Mouse (Mus musculus) left cerebral cortex, adult 8-10 months (tissue): ENCODE measurements around the gene Nap1l4. TPM values are rescaled to one million over a fixed set of nuclear protein-coding genes. Genes with fewer than 3 reads are reported as not detected.

Experiments
- DNase-seq, 2 experiments: peaks; one replicate each; pipeline ENCODE4 v3.0.0; 2022; ENCODE audit warnings: low spot score in 2 of 2
- total RNA-seq, 4 experiments: library from RNA; stranded (reverse); gene quantifications; 2 replicates each; pipeline ENCODE4 v1.2.4; 2022

The Nap1l4 gene
- total RNA-seq, 4 experiments from 2014 or later = 106 to 123 (median 113) TPM

DNA sequence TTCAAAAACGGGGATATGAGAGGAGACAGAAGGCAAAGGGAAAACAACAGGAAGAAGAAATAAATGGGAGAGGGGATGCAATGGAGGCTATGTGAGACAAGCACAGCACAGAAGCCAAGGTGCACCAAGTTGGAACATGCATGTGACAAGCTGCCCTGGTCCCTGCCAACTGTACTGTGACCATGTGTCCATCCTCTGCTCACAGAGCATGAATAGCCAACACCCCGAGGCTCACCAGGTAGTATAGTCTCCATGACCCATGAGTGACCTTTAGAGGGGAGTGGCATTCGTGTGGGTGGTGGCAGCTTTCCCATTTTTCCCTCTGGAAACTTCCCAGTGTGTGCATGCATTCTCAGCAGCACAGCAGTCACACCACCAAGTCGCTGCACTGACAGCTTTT is 29.6 kb downstream of the Nap1l4 start:
- no peak for DNase-seq

DNA sequence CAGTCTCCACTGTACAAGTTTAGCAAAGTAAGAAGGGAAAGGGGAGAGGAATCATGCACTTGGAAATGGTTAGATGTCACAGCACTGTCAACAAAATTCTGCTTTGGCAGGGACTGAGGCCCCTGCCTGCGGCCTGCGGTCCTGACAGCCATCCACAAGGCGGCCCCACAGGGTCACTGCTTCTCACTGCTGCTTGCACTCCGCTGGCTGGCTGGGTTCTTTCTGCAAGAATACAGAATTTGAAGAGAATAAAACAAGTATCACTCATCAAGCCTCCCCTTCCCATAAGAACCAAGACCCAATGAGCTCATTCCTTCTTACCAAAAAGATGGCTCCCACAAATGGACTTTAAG is 34.5 kb downstream of the Nap1l4 start:
- no peak for DNase-seq

DNA sequence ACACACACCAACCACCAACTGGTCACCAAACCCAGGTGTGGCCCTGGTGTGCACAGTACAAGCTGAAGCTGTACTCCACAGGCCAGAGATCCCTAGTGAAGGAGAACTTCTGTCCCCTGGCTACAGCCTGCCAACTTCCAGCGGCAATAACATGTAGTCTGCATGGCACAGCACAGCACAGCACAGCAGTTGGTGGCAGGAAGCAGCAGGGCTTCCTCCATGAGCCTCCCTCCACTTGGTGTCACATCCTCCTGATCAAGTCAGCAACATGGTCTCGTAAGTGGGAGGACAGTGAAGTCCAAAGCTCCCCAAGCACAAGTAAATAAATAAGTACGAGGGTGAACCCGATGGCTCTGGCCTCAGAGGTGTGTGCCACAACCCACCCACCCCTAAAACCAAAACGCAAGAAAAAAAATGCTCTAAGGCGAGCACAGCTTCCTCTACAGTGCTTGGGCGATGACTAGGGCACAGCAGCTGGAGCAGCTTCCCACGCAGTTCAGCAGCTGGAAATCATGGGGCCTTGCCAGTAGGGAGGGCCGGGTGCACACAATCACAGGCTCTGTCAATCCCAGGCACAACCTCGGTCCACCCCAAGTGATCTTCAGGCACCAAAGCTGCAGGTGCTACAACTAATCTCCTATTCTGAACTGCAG is 35.0 kb downstream of the Nap1l4 start:
- no peak for DNase-seq

DNA sequence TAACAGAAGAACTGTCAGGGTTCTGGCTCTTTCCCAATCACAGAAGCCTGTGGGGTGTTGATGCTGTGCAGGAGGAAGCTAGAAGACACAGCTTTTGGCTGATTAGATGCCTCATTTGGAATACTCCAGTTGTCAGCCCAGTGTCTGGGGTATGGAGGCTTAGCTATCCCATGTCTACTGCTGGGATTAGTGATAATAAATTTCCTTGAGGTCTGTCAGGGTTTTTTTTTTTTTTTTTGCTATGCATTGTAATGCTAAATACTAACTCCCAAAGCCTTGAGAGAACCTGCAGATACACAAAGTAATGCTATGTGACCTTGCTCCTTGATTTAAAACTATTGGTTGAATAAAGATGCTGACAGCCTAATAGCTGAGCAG is 37.6 kb downstream of the Nap1l4 start:
- no peak for DNase-seq

DNA sequence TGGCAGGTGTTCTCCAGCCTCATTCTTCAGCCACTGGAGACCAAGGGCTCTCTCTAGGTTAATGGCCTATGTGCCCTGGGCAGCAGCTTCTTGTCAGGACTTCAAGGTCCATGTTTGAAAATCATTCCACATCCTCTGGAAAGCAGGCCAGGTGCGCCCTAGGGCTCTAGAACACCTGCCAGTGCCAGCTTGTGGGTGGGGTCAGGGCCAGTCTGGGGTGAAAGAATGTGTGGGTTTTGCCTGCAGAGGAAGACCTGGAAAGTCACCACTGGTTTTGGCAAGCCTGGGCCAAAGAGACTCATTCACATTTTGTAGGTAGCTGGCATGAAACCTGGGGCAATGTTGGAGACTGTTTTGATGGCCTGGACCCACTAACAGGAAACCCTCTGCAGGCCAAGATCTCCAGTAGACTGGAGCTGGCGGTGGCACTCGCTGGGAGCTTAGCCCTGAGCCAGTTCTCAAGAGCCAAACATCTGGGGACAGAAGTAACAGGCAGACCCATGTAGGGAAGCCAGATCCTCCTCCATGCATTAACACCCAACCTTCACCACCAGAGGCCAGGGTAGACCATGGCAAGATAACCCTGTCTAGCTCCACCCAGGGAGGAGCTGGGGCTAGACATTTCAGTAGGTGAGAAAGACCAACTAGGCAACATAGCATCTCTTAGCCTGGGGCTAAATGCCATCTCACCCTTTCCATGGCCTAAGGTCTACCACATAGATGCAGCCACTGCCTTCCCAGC is 38.1 kb downstream of the Nap1l4 start:
- DNase-seq = no peak

DNA sequence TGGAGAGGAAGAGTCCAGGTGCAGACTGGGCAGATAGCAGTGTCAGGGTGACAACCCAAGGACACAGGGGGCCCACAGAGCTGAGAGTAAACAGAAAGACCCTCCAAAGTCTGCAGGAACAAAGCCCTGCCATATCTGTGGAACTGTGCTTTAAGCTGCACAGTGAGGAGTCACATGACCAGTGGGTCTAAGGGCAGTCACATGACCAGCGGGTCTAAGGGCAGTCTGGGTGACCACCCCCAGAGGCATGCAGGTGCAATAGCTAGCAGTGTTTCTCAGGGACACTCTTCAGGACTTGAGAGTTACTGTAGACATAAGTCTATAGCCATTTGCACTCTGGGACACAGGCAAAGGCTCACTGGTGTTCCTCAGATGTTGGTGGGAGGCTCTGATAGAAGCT is 39.3 kb downstream of the Nap1l4 start:
- DNase-seq = no peak

DNA sequence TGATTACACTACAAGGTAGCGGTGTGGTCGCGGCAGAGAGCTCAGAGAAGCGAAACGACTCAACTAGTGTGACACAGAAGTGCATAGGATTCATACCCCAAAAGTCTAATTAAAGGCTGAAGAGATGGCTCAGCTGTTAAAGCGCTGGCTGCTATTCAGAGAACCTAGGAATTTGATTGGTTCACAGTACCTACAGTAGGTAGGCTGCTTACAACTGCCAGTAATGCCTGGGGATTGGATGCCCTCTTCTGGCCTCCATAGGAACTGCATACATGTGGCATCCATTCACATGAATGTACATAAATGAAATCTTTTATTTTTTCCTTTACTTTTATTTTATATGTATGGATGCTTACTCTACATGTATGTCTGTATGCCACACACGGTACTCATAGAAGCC is 42.2 kb downstream of the Nap1l4 start:
- DNase-seq = no peak

DNA sequence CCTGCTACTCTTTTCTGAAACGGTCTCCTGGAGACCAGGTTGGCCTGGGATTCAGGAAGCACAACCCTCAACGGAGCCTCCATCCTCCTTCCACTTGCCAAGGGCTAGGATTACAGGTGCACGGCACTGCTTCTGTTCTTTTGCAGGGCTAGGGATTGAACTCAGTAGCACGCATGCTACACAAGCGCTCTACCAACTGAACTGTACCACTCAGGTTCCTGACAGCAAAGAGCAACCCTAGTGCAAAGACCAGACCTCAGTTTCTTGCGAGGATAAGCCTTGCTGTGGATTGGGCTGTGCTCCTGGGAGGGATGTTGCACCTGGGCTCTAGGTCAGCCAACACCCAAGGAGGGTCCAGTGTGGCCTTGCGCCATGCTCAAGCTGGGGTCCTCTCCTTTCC is 42.6 kb downstream of the Nap1l4 start:
- no peak for DNase-seq

DNA sequence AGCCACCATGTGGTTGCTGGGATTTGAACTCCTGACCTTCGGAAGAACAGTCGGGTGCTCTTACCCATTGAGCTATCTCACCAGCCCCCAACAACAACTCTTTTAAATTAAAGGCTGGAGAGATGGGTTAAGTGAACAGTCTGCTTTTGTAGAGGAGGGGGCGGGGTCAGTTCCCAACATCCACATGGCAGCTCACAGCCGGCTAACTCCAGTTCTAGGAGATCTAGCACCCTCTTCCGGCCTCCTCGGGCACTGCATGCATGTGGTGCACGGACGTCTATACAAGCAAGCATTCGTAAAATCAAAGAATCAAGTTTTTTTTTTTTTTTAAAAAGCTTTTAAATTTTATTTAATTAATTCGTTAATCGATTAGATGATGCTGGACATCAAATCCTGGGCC is 43.1 kb downstream of the Nap1l4 start:
- DNase-seq = peak in 1 of 2 experiments; percentile 44

DNA sequence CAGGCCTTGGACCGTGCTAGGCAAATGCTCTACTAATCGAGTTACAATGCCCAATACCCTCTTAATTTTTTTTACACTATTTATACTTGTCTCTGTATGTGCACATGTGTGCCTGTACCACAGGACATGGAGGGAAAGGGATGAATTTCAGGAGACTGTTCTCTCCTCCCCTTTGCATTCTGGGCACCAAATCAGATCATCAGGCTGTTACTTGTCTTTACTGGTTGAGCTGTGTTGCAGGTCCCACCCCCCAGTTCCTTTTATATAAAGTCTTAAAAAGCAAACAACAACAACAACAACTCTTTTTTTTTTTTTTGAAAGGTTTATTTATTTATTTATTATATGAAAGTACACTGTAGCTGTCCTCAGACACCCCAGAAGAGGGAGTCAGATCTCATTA is 43.5 kb downstream of the Nap1l4 start:
- DNase-seq = no peak

DNA sequence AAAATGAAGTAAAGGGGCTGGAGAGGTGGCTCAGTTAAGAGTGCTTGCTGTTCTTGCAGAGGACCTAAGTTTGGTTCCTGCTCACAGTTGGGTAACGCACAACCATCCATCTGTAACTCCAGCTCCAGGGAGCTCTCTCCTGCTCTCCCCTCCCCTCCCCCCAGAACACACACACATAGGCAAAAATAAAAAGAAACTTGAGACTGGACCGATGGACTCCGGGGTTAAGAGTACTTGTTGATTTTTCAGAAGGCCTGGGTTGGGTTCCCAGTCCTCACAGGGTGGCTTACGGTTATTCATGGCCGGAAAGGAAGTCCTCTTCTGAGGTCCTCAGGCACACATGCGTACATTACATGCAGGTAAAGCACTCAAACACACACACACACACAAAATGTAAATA is 45.0 kb downstream of the Nap1l4 start:
- no peak for DNase-seq

DNA sequence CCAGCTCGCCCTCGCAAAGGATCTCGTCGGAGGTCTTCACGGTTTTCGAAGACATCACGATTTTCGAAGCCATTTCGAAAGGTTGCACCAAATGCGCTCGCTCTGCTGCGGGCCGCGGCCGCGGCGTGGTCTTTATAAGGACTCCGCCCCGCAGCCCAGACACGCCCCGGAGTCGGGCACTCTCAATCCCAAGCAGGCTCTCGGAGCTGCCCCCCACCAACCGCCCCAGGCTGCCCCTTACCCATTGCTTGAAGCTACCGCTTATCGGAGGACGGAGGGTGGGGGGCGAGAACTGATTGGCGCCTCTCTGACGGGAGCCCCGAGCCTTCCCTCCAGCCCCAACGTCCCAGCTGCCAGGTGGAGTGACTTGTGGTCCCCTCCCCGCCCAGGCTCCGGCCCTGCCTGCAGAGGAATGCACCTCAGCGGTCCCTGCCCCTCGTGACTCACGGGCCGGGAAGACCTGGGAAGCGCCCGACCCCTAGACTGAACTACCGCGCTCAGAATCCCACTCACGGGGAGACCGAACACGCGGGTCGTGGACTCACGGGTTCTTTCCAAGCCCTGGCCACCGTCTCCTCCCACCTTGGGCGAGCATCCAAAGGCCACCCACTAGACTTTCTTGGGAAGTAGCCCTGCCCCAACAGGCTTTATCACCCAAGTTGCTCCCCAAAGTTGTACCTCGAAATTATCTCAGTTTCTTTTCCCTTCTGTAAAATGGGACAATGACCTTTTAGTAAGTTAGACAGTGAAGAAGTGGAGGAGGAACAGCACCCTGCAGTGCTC is 46.3 kb downstream of the Nap1l4 start, which contains the start of gene Phlda2:
Gene Phlda2 (minus strand): TSS at position 733 of the 783 bp plus-strand sequence.
- no peak for DNase-seq

DNA sequence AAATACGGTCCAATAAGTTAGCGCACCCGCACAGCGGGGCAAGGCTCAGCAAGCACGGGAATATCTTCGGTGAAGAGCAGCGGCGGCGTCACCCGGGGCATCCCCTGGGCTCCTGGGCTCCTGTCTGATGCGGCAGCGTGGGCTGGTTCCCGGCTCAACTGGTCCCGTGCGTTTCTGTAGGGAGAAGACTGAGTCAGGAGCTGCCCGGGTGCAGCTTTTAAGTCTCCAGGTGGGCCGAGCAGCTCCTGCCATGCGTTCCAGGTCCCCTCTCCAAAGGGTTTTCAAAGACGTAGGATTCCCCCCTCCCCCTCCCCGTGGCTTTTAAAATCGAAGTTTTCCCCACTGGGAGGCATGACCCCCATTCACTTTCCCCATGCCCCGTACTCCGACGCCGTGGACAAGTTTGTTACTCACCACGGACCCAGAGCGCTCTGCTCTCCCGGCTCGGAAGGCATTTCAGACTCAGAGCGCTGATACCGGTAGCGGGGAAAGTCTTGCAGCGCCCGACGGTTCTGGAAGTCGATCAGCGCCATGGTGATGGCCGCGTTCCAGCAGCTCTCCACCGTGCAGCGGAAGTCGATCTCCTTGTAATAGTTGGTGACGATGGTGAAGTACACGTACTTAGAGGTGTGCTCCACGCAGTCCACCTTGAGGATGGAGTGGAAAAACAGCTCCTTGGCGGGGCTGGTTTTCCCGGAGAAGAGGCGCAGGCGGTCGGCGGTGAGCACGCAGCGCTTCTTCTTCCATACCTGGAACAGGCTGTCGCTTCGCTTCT is 47.1 kb downstream of the Nap1l4 start:
- no peak for DNase-seq

DNA sequence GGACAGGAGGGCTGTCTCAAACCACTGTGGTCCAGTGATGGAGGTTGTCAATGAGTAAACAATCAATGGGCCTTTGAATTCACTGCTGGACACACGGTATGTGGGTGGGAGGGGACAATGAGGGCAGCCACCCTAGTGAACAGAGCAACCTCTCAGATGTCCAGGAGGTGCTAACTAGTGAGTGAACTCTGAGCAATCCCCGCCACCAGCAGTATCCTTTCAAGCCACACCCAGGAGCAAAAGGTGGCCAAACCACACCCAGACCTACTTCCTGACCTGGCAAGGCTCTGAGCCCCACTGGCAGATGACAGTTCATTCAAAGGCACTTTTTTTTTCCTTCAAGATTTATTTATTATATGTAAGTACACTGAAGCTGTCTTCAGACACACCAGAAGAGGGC is 48.0 kb downstream of the Nap1l4 start:
- no peak for DNase-seq

DNA sequence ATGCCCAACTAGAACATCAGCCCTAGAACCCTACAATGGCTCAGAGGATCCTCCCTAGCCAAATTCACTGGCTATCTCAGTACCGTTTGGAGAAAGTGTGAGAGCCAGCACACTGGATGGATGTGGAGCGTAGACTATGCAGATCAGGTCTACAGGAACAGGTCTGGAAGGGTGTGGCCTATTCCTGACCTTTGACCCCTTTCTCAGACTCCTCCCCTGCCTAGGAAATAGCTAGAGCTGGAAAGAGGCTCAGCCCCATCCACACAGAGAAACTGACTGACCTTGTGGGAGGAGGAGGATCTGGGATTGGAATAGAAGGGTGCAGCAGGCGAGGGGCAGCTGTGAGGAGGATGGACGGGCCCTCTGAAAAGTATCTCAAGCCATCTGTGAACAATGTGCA is 50.3 kb downstream of the Nap1l4 start:
- DNase-seq = no peak

DNA sequence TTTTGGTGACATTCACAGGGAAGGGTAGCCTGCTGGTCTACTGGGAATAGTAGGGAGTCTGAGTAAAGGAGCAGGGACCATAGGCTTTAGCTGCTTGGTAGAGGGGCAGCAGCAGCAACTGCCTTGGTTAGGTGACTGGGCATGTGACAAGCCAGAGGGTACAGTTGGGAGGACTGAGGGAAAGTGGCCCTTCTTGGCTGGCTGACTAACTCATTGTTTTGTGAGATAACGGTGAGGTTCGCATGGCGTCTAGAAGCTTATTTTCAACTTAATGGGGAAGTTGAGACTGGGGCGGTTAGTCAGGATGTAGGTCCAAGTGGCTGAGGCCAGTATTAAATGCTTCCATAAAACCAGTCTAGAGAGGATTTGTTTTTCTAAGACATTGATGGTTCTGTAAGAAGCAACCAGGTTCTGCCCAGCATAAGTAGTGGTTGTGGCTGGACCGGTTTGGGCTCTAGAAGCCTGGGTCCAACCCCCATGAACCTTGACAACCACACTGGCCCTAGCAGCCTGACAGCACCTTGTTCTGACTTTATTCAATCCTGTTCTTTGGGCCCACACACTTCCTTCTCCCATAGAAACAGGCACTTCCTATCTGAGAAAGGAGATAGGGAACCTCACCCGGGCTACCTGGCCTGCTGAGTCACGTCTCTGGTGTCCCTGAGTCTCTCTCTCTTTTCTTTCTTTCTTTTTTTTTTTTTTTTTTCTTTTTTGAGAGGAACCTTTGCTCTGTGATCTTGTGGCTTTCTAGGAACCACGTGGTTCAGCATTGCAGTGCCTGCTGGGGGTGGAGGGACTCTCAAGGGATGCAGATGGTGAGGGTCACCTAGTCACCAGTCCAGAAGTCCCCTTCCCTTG is 53.6 kb downstream of the Nap1l4 start:
- no peak for DNase-seq

DNA sequence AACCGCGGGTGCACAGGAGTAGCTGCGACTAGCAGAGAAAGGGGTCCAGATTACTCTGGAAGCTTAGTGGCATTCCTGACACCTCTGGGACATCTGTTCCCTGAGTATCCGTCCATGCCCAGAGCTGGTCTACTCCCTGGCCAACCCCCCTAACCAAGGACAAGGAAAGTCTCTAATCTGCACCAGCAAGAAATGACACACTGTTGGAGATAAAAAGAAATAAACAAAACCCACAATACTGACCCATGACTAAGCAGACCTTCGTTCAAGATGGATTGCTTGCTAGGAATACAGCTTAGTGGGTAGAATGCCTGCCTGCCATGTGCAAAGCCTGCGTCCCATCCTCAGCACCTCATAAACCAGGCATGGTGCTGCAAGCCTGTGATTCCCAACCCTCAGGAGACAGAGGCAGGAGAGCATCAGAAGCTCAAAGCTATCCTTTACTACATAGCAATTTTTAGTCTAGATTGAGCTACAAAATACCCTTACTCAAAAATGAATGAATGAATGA is 55.2 kb downstream of the Nap1l4 start:
- DNase-seq = no peak

DNA sequence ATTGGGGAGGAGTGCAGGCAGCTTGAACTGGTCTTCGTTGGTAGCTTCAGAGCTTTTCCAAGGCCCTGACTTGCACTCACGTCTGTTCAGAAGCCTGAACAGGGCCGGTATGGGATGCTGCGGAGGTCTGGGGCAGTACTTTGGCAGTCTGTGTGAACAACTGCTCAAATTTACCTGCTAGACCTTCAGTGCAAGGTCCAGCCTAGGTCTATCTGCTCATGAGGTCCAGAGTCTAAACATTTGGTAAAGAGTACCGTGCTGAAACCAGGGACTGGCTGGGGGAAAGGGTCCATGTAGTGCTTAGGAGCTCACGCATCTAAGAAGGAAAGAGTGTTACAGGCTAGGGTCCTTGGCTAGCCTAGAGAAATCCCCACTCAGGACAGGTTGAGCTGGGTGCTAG is 59.2 kb downstream of the Nap1l4 start:
- no peak for DNase-seq

DNA sequence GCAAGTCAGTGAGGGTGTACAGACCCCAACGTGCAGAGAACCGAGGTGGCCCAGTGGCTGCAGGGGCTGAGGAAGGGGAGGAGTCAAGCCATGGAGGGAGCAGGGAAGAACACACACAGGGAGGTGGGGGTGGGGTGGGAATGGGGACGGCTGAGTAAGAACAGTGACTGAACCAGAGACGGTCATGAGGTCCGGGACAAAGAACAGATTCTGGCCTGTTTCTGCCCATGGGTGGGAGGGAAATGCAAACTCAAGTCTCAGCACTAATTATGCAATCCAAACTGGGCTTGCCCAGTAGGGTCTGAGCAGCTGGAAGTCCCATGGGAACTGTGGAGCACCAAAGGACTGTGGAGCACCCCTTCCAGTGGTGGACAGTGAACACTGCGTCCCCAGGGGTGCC is 66.4 kb downstream of the Nap1l4 start:
- no peak for DNase-seq

DNA sequence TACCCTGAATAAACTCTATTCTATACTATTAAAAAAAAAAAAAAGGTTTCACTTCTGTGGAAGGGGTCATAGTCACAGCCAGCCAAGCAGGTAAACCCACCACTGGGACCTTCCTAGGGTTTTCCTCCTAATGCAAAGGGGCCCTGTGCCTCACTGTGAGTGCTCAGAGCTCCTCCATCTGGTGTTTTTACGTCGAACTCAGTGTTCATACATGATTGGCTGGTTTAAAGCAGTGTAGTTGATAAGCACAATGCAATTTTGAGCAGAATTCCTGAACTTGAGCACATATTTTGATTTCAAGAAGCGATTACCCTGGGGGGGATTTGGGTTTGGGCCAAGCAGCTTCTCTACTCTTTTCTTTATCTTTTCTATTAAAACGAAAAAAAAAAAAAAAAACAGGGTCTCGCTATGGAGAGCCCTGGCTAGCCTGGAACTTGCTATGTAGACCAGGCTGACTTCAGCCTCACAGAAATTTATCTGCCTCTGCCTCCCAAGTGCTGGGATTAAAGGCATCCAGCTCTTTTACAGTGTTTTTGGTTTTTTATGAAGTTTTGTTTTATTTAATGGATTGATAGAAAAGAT is 67.0 kb downstream of the Nap1l4 start:
- no peak for DNase-seq
